Mouse (Mus musculus): ENCODE measurements around the gene Thsd7a. TPM values are rescaled to one million over a fixed set of nuclear protein-coding genes. Genes with fewer than 3 reads are reported as not detected.

Thsd7a gene
- polyA plus RNA-seq, 1 experiment from 2014 or later = 3.7 TPM

GRCm38 (mm10) chr6:12628637-12629246 lies 120.5 kb downstream of the Thsd7a start:
- WGBS = 83% methylated on average over 11 of the region's 11 CpGs
- Histone ChIP-seq H3K4me2 (no peak overlapping the region), H3K9me3 (replicated peaks) (no peaks in the 10 kb centered on the region), H3K27ac (no peak overlapping the region), H3K4me3 (no peak overlapping the region), H3K27me3 (no peaks in the 10 kb centered on the region), H3K4me1 (replicated peaks) (no peaks in the 10 kb centered on the region), H3K9ac (no peak overlapping the region), H3K36me3 (no peaks in the 10 kb centered on the region)
- no peak for ATAC-seq (replicated peaks; ENCODE audit: insufficient number of reproducible peaks, insufficient read depth, low FRiP score, low read depth)

GRCm38 (mm10) chr6:12606638-12607246 lies 142.5 kb downstream of the Thsd7a start:
- Histone ChIP-seq H3K4me3 (no peak overlapping the region), H3K9me3 (replicated peaks) (no peaks in the 10 kb centered on the region), H3K4me2 (no peak overlapping the region), H3K36me3 (no peaks in the 10 kb centered on the region), H3K27me3 (no peaks in the 10 kb centered on the region), H3K27ac (no peak overlapping the region), H3K9ac (no peak overlapping the region), H3K4me1 (replicated peaks) (no peaks in the 10 kb centered on the region)
- ATAC-seq (replicated peaks; ENCODE audit: insufficient number of reproducible peaks, insufficient read depth, low FRiP score, low read depth) = no peak
- WGBS = 92% methylated on average over 13 of the region's 13 CpGs

- no peaks in the 10 kb centered on the region for H3K36me3 ChIP-seq
- H3K27me3 ChIP-seq = no peaks in the 10 kb centered on the region
- no peak overlapping the region for H3K4me3 ChIP-seq
- no peaks in the 10 kb centered on the region for H3K9me3 ChIP-seq (replicated peaks)
- WGBS = 74% methylated on average over 2 of the region's 2 CpGs
- H3K4me1 ChIP-seq (replicated peaks) = no peaks in the 10 kb centered on the region
- no peak overlapping the region for H3K27ac ChIP-seq
- ATAC-seq (replicated peaks; ENCODE audit: insufficient number of reproducible peaks, insufficient read depth, low FRiP score, low read depth) = no peak
- H3K4me2 ChIP-seq = no peak overlapping the region
- no peak overlapping the region for H3K9ac ChIP-seq
Measured at GRCm38 (mm10) chr6:12602927-12603326, 146.3 kb downstream of the Thsd7a start.

GRCm38 (mm10) chr6:12602161-12602560 lies 147.0 kb downstream of the Thsd7a start:
- Histone ChIP-seq H3K36me3 (no peaks in the 10 kb centered on the region), H3K4me3 (no peak overlapping the region), H3K27ac (no peak overlapping the region), H3K4me2 (no peak overlapping the region), H3K9me3 (replicated peaks) (no peaks in the 10 kb centered on the region), H3K9ac (no peak overlapping the region), H3K4me1 (replicated peaks) (no peaks in the 10 kb centered on the region), H3K27me3 (no peaks in the 10 kb centered on the region)
- ATAC-seq (replicated peaks; ENCODE audit: insufficient number of reproducible peaks, insufficient read depth, low FRiP score, low read depth) = no peak
- 83% methylated on average over 4 of the region's 4 CpGs for WGBS

GRCm38 (mm10) chr6:12584456-12584855 lies 164.8 kb downstream of the Thsd7a start:
- 78% methylated on average over 4 of the region's 4 CpGs for WGBS
- no peaks in the 10 kb centered on the region for H3K4me1 ChIP-seq (replicated peaks)
- H3K4me3 ChIP-seq = no peak overlapping the region
- ATAC-seq (replicated peaks; ENCODE audit: insufficient number of reproducible peaks, insufficient read depth, low FRiP score, low read depth) = no peak
- no peak overlapping the region for H3K9ac ChIP-seq
- no peak overlapping the region for H3K27ac ChIP-seq
- no peak overlapping the region for H3K4me2 ChIP-seq
- H3K9me3 ChIP-seq (replicated peaks) = no peaks in the 10 kb centered on the region
- H3K36me3 ChIP-seq = no peaks in the 10 kb centered on the region
- no peaks in the 10 kb centered on the region for H3K27me3 ChIP-seq

- ATAC-seq (replicated peaks; ENCODE audit: insufficient number of reproducible peaks, insufficient read depth, low FRiP score, low read depth) = no peak
- Histone ChIP-seq H3K36me3 (no peaks in the 10 kb centered on the region), H3K4me1 (replicated peaks) (no peaks in the 10 kb centered on the region), H3K4me3 (no peak overlapping the region), H3K9me3 (replicated peaks) (no peaks in the 10 kb centered on the region), H3K27ac (no peak overlapping the region), H3K27me3 (no peaks in the 10 kb centered on the region), H3K4me2 (no peak overlapping the region), H3K9ac (no peak overlapping the region)
- 40% methylated on average over 3 of the region's 3 CpGs for WGBS
Measured at GRCm38 (mm10) chr6:12581143-12581542, 168.1 kb downstream of the Thsd7a start.

- no peak overlapping the region for H3K9ac ChIP-seq
- H3K4me3 ChIP-seq = no peak overlapping the region
- no peaks in the 10 kb centered on the region for H3K4me1 ChIP-seq (replicated peaks)
- no peaks in the 10 kb centered on the region for H3K36me3 ChIP-seq
- no peaks in the 10 kb centered on the region for H3K9me3 ChIP-seq (replicated peaks)
- ATAC-seq (replicated peaks; ENCODE audit: insufficient number of reproducible peaks, insufficient read depth, low FRiP score, low read depth) = no peak
- H3K4me2 ChIP-seq = no peak overlapping the region
- H3K27ac ChIP-seq = no peak overlapping the region
- WGBS = 60% methylated on average over 6 of the region's 6 CpGs
- H3K27me3 ChIP-seq = no peaks in the 10 kb centered on the region
Measured at GRCm38 (mm10) chr6:12575619-12576216, 173.5 kb downstream of the Thsd7a start.

- Histone ChIP-seq H3K4me1 (replicated peaks) (no peaks in the 10 kb centered on the region), H3K27me3 (no peaks in the 10 kb centered on the region), H3K9me3 (replicated peaks) (no peaks in the 10 kb centered on the region), H3K9ac (no peak overlapping the region), H3K4me2 (no peak overlapping the region), H3K36me3 (no peaks in the 10 kb centered on the region), H3K4me3 (no peak overlapping the region), H3K27ac (no peak overlapping the region)
- 78% methylated on average over 5 of the region's 5 CpGs for WGBS
- ATAC-seq (replicated peaks; ENCODE audit: insufficient number of reproducible peaks, insufficient read depth, low FRiP score, low read depth) = no peak
Measured at GRCm38 (mm10) chr6:12572202-12572601, 177.0 kb downstream of the Thsd7a start.

GRCm38 (mm10) chr6:12565136-12565535 lies 184.1 kb downstream of the Thsd7a start:
- H3K27me3 ChIP-seq = no peaks in the 10 kb centered on the region
- no peaks in the 10 kb centered on the region for H3K9me3 ChIP-seq (replicated peaks)
- H3K4me2 ChIP-seq = no peak overlapping the region
- ATAC-seq (replicated peaks; ENCODE audit: insufficient number of reproducible peaks, insufficient read depth, low FRiP score, low read depth) = no peak
- no peak overlapping the region for H3K27ac ChIP-seq
- 73% methylated on average over 4 of the region's 4 CpGs for WGBS
- no peak overlapping the region for H3K4me3 ChIP-seq
- H3K4me1 ChIP-seq (replicated peaks) = no peaks in the 10 kb centered on the region
- no peaks in the 10 kb centered on the region for H3K36me3 ChIP-seq
- no peak overlapping the region for H3K9ac ChIP-seq

- Histone ChIP-seq H3K4me1 (replicated peaks) (no peaks in the 10 kb centered on the region), H3K36me3 (no peaks in the 10 kb centered on the region), H3K9me3 (replicated peaks) (no peaks in the 10 kb centered on the region), H3K9ac (no peak overlapping the region), H3K4me3 (no peak overlapping the region), H3K27me3 (no peaks in the 10 kb centered on the region), H3K4me2 (no peak overlapping the region), H3K27ac (no peak overlapping the region)
- WGBS = 79% methylated on average over 3 of the region's 3 CpGs
- ATAC-seq (replicated peaks; ENCODE audit: insufficient number of reproducible peaks, insufficient read depth, low FRiP score, low read depth) = no peak
Measured at GRCm38 (mm10) chr6:12562336-12562735, 186.9 kb downstream of the Thsd7a start.

- H3K27me3 ChIP-seq = no peaks in the 10 kb centered on the region
- no peaks in the 10 kb centered on the region for H3K4me1 ChIP-seq (replicated peaks)
- H3K27ac ChIP-seq = no peak overlapping the region
- WGBS = 94% methylated on average over 2 of the region's 2 CpGs
- ATAC-seq (replicated peaks; ENCODE audit: insufficient number of reproducible peaks, insufficient read depth, low FRiP score, low read depth) = no peak
- H3K36me3 ChIP-seq = no peaks in the 10 kb centered on the region
- no peaks in the 10 kb centered on the region for H3K9me3 ChIP-seq (replicated peaks)
- no peak overlapping the region for H3K4me3 ChIP-seq
- H3K4me2 ChIP-seq = no peak overlapping the region
- no peak overlapping the region for H3K9ac ChIP-seq
Measured at GRCm38 (mm10) chr6:12560500-12560899, 188.7 kb downstream of the Thsd7a start.

All from heart, embryonic 15.5 days (tissue).